Mouse (Mus musculus) heart, postnatal 0 days (tissue): ENCODE measurements around the gene Gm37240.

Experiments
- CTCF ChIP-seq: IDR thresholded peaks from 2 replicates; pipeline ENCODE4 v1.5.1; 2016; ENCODE audit warnings: antibody characterized with exemption, control low read depth, low read depth
- EP300 ChIP-seq: IDR thresholded peaks from 2 replicates; pipeline ENCODE4 v1.6.1; 2016; ENCODE audit warnings: antibody characterized with exemption, low read depth

GRCm38 (mm10) chr3:84695867-84696361, 1191.4 kb downstream of the Gm37240 start:
- TF ChIP-seq CTCF: no peak
- TF ChIP-seq EP300: no peak
